Mouse (Mus musculus): ENCODE measurements around the gene Tfe3. TPM values are rescaled to one million over a fixed set of nuclear protein-coding genes. Genes with fewer than 3 reads are reported as not detected.
"Not testable (repeated sequence)": the region's sequence is repeated elsewhere in the genome, so short reads cannot be mapped to it uniquely, and the experiment has no call there.

Gene Tfe3
- polyA plus RNA-seq, 1 experiment from 2014 or later = 26.8 TPM

DNA sequence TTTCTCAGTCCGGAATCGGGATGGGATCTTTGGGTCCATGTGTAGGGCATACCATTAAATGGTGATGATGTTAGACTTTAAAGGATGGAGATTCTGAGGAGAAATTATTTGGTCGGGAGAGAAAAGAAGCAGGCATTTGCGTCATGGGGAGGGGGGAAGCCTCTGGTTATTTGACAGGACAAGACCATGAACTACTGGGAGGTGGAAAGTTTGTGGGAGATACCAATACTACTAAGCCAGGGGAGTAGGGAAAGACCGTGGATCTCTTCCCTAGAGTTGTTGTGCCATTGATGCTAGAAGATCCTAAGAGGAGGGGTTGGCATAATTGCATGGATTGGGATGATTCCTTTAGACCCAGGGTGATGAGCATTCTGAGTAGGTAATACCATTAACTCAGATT lies 27.9 kb downstream of the Tfe3 start:
- no peak for DNase-seq (ENCODE audit: low spot score)
- peak overlapping the region; percentile 75; the same call in 1 of the 2 replicates for H3K27ac ChIP-seq
- no peaks in the 10 kb centered on the region for H3K36me3 ChIP-seq
- no peaks in the 10 kb centered on the region for H3K9me3 ChIP-seq (replicated peaks)
- peak overlapping the region; percentile 60 for H3K4me3 ChIP-seq
- 0 out of 2 replicates have a peak, but pooled peaks cover 5% of the 10 kb centered on the region for H3K4me1 ChIP-seq
- no peaks in the 10 kb centered on the region for H3K27me3 ChIP-seq (ENCODE audit: low read depth, poor library complexity, severe bottlenecking)
- 18% methylated on average over 5 of the region's 5 CpGs for WGBS

DNA sequence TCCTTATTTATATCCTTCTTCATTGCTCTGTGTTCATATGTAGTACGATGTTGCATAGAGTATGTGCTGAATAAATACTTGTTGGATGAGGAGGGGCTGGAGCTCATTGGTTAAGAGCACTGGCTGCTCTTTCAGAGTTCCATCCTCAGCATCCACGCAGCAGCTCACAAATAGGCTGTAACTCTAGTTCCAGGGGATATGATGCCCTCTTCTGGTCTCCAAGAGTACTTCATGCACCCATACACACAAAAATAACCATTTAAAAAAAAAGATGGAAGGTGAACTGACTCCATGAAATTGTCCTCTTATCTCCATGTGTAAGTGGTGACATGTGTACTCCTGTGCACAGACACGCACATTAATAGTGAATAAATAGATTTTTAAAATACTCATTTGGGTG lies 31.0 kb downstream of the Tfe3 start:
- no peak for DNase-seq (ENCODE audit: low spot score)
- Histone ChIP-seq H3K9me3 (replicated peaks) (no peaks in the 10 kb centered on the region), H3K36me3 (no peaks in the 10 kb centered on the region), H3K27me3 (ENCODE audit: low read depth, poor library complexity, severe bottlenecking) (no peaks in the 10 kb centered on the region), H3K4me1 (0 out of 2 replicates have a peak, but pooled peaks cover 5% of the 10 kb centered on the region), H3K4me3 (no peak overlapping the region), H3K27ac (no peak overlapping the region)
- whole genome bisulfite sequencing = 47% methylated on average over 3 of the region's 3 CpGs

DNA sequence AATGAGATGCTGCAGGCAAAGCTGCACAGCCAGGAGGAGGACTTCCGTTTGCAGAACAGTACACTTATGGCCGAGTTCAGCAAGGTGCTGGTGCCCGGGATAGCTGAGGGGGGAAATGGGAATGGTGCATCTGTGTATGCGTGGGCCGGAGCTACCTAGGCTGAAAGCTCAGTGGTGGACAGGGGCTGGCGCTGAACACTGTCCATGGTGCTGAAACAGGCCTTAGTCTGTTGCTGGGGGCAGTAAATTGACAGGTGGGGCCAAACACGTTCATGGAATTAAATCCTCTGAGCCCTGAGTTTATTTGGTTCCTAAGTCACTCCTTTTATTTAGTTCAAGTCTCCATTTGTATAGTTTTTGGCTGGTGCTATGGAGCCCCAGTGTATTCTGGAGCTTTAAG lies 32.7 kb downstream of the Tfe3 start:
- H3K36me3 ChIP-seq = peaks cover 11% of the 10 kb centered on the region
- WGBS = 21% methylated on average over 7 of the region's 7 CpGs
- peak; percentile 62 for DNase-seq (ENCODE audit: low spot score)

DNA sequence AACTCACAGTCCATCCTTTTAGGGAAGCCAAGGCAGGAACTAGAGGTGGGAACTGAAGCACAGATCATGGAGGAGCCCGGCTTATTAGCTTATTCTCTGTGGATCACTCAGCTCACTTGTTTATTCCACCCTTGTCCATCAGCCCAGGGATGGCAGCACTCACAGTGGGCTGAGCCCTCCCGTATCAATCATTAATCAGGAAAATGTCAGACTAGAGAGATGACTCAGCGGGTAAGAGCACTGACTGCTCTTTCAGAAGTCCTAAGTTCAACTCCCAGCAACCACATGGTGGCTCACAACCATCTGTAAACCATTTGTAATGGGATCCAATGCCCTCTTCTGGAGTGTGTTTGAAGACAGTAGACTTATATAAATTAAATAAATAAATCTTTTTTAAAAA lies 35.0 kb downstream of the Tfe3 start:
- Histone ChIP-seq H3K4me3 (no peak overlapping the region), H3K27me3 (ENCODE audit: low read depth, poor library complexity, severe bottlenecking) (no peaks in the 10 kb centered on the region), H3K27ac (no peak overlapping the region), H3K4me1 (no peaks in the 10 kb centered on the region), H3K9me3 (replicated peaks) (no peaks in the 10 kb centered on the region), H3K36me3 (peaks cover 29% of the 10 kb centered on the region)
- WGBS = 91% methylated on average over 3 of the region's 3 CpGs
- no peak for DNase-seq (ENCODE audit: low spot score)

More for the DNA sequence above, 32.7 kb downstream of the Tfe3 start:
- Histone ChIP-seq H3K4me3 (no peak overlapping the region), H3K4me1 (0 out of 2 replicates have a peak, but pooled peaks cover 5% of the 10 kb centered on the region), H3K27me3 (ENCODE audit: low read depth, poor library complexity, severe bottlenecking) (no peaks in the 10 kb centered on the region), H3K27ac (no peak overlapping the region), H3K9me3 (replicated peaks) (no peaks in the 10 kb centered on the region)

GRCm38 (mm10) chrX:7802157-7802556 lies 39.8 kb downstream of the Tfe3 start:
- DNase-seq (ENCODE audit: low spot score); H3K27ac ChIP-seq; H3K4me3 ChIP-seq; H3K9me3 ChIP-seq (replicated peaks); H3K27me3 ChIP-seq (ENCODE audit: low read depth, poor library complexity, severe bottlenecking); H3K4me1 ChIP-seq: not testable (repeated sequence)
- peaks cover 57% of the 10 kb centered on the region for H3K36me3 ChIP-seq
- WGBS = 97% methylated on average over 2 of the region's 2 CpGs

- 62% methylated on average over 8 of the region's 8 CpGs for WGBS
- not testable (repeated sequence) for H3K27me3 ChIP-seq (ENCODE audit: low read depth, poor library complexity, severe bottlenecking); H3K9me3 ChIP-seq (replicated peaks); DNase-seq (ENCODE audit: low spot score); H3K4me1 ChIP-seq; H3K27ac ChIP-seq; H3K4me3 ChIP-seq
- H3K36me3 ChIP-seq = peaks cover 65% of the 10 kb centered on the region
These were observed 52.7 kb downstream of the Tfe3 start for GRCm38 (mm10) chrX:7815016-7815415.

- Histone ChIP-seq H3K36me3 (peaks cover 21% of the 10 kb centered on the region), H3K4me1 (peaks cover 9% of the 10 kb centered on the region), H3K4me3 (peak within 1 kb of the TSS; percentile 51), H3K9me3 (replicated peaks) (no peaks in the 10 kb centered on the region; the same call in 1 of the 2 replicates), H3K27ac (peak within 1 kb of the TSS; percentile 46; the same call in 1 of the 2 replicates), H3K27me3 (ENCODE audit: low read depth, poor library complexity, severe bottlenecking) (no peaks in the 10 kb centered on the region)
- WGBS = 14% methylated on average over 21 of the region's 24 CpGs
- peak; percentile 32 for DNase-seq (ENCODE audit: low spot score)
These were observed 59.8 kb downstream of the Tfe3 start, which contains the start of gene Kcnd1 for GRCm38 (mm10) chrX:7821865-7822779. TSS of gene Kcnd1 (plus strand) at chrX:7822289.

MicroRNAs within 50 kb of the gene (microRNA counts, 519-probe panel; counts per million panel counts)
- 684 counts per million, percentile 72 among the panel's probes with 10 or more counts for microRNA mmu-miR-1198

Small RNA genes lying within 50 kb of the gene (microRNA-seq; reads per million reads assigned to microRNA genes)
- 13.5 reads per million, percentile 23 among the genes with 10 or more reads in this experiment for gene Mir1198

Other genes with a start within 250 kb of the Tfe3 start
- 0.05 and 0.06 TPM in 2 replicates for gene Foxp3, start 188.9 kb upstream of the Tfe3 start, polyA plus RNA-seq (2016; fragmentation: Nextera tagmentation; extraction: Ambion mirVana)
- gene Ppp1r3f, start 188.3 kb upstream of the Tfe3 start, polyA plus RNA-seq (2016; fragmentation: Nextera tagmentation; extraction: Ambion mirVana) = 1.3 and 1.5 TPM in 2 replicates
- 36.5 and 37.9 TPM in 2 replicates for gene Ccdc22, start 157.0 kb upstream of the Tfe3 start, polyA plus RNA-seq (2016; fragmentation: Nextera tagmentation; extraction: Ambion mirVana)
- not detected in 2 replicates for gene Cacna1f, start 155.5 kb upstream of the Tfe3 start, polyA plus RNA-seq (2016; fragmentation: Nextera tagmentation; extraction: Ambion mirVana)
- 1.6 and 1.9 TPM in 2 replicates for gene Syp, start 124.1 kb upstream of the Tfe3 start, polyA plus RNA-seq (2016; fragmentation: Nextera tagmentation; extraction: Ambion mirVana)
- 6.4 and 9.1 TPM in 2 replicates for gene Prickle3, start 105.3 kb upstream of the Tfe3 start, polyA plus RNA-seq (2016; fragmentation: Nextera tagmentation; extraction: Ambion mirVana)
- 72.6 and 77.7 TPM in 2 replicates for gene Plp2, start 91.2 kb upstream of the Tfe3 start, polyA plus RNA-seq (2016; fragmentation: Nextera tagmentation; extraction: Ambion mirVana)
- 0.08 and 0.13 TPM in 2 replicates for gene Magix, start 81.3 kb upstream of the Tfe3 start, polyA plus RNA-seq (2016; fragmentation: Nextera tagmentation; extraction: Ambion mirVana)
- gene Gpkow, start 65.4 kb upstream of the Tfe3 start, polyA plus RNA-seq (2016; fragmentation: Nextera tagmentation; extraction: Ambion mirVana) = 40.5 and 48.2 TPM in 2 replicates
- 18.1 and 20.8 TPM in 2 replicates for gene Wdr45, start 48.2 kb upstream of the Tfe3 start, polyA plus RNA-seq (2016; fragmentation: Nextera tagmentation; extraction: Ambion mirVana)
- not detected in 2 replicates for gene Gm45208, start 40.3 kb upstream of the Tfe3 start, polyA plus RNA-seq (2016; fragmentation: Nextera tagmentation; extraction: Ambion mirVana)
- 74.0 and 79.0 TPM in 2 replicates for gene Praf2, start 34.1 kb upstream of the Tfe3 start, polyA plus RNA-seq (2016; fragmentation: Nextera tagmentation; extraction: Ambion mirVana)
- 21.8 and 21.9 TPM in 2 replicates for gene Ccdc120, start 11.7 kb upstream of the Tfe3 start, polyA plus RNA-seq (2016; fragmentation: Nextera tagmentation; extraction: Ambion mirVana)
- gene Gripap1, start 27.2 kb downstream of the Tfe3 start, polyA plus RNA-seq (2016; fragmentation: Nextera tagmentation; extraction: Ambion mirVana) = 29.5 and 36.3 TPM in 2 replicates
- gene Kcnd1, start 59.7 kb downstream of the Tfe3 start, polyA plus RNA-seq (2016; fragmentation: Nextera tagmentation; extraction: Ambion mirVana) = 0.85 and 1.2 TPM in 2 replicates
- 41.4 and 47.5 TPM in 2 replicates for gene Otud5, start 78.8 kb downstream of the Tfe3 start, polyA plus RNA-seq (2016; fragmentation: Nextera tagmentation; extraction: Ambion mirVana)
- gene Pim2, start 115.7 kb downstream of the Tfe3 start, polyA plus RNA-seq (2016; fragmentation: Nextera tagmentation; extraction: Ambion mirVana) = 6.2 TPM in 2 replicates
- gene Slc35a2, start 121.5 kb downstream of the Tfe3 start, polyA plus RNA-seq (2016; fragmentation: Nextera tagmentation; extraction: Ambion mirVana) = 23.3 and 24.0 TPM in 2 replicates
- 131 and 140 TPM in 2 replicates for gene Pqbp1, start 136.7 kb downstream of the Tfe3 start, polyA plus RNA-seq (2016; fragmentation: Nextera tagmentation; extraction: Ambion mirVana)
- gene Timm17b, start 136.8 kb downstream of the Tfe3 start, polyA plus RNA-seq (2016; fragmentation: Nextera tagmentation; extraction: Ambion mirVana) = 167 and 187 TPM in 2 replicates
- not detected in 2 replicates for gene Gm10491, start 145.3 kb downstream of the Tfe3 start, polyA plus RNA-seq (2016; fragmentation: Nextera tagmentation; extraction: Ambion mirVana)
- not detected in 2 replicates for gene Gm10490, start 147.0 kb downstream of the Tfe3 start, polyA plus RNA-seq (2016; fragmentation: Nextera tagmentation; extraction: Ambion mirVana)
- gene Pcsk1n, start 157.3 kb downstream of the Tfe3 start, polyA plus RNA-seq (2016; fragmentation: Nextera tagmentation; extraction: Ambion mirVana) = 0.06 and 0.13 TPM in 2 replicates
- not detected in 2 replicates for gene Eras, start 166.0 kb downstream of the Tfe3 start, polyA plus RNA-seq (2016; fragmentation: Nextera tagmentation; extraction: Ambion mirVana)
- 39.6 and 52.8 TPM in 2 replicates for gene Hdac6, start 185.3 kb downstream of the Tfe3 start, polyA plus RNA-seq (2016; fragmentation: Nextera tagmentation; extraction: Ambion mirVana)
- 4.1 and 6.3 TPM in 2 replicates for gene Gata1, start 215.5 kb downstream of the Tfe3 start, polyA plus RNA-seq (2016; fragmentation: Nextera tagmentation; extraction: Ambion mirVana)

Data from limb, embryonic 10.5 days (tissue).